Mouse (Mus musculus) brain, embryonic 14.5 days (tissue): ENCODE data around the gene Cga.

Experiments used
- CTCF ChIP-seq: fragments of 200-500 bp; IDR thresholded peaks from 2 replicates; pipeline ENCODE4 v1.5.1; 2012; ENCODE audit warnings: inconsistent platforms, mild to moderate bottlenecking, moderate library complexity, borderline replicate concordance; ENCODE audit not compliant: insufficient read depth, insufficient read length; ENCODE audit errors: extremely low read depth
- POLR2A ChIP-seq: fragments of 200-500 bp; IDR thresholded peaks from 2 replicates; pipeline ENCODE4 v1.6.1; 2012; ENCODE audit warnings: mild to moderate bottlenecking, inconsistent platforms, borderline replicate concordance; ENCODE audit not compliant: poor library complexity, insufficient read depth, insufficient read length, severe bottlenecking; ENCODE audit errors: extremely low read depth

- TF ChIP-seq CTCF (no peak), POLR2A (no peak)
Observed at GRCm38 (mm10) chr4:34843839-34844238, 49.7 kb upstream of the Cga start.
